Mouse (Mus musculus) kidney, adult 11 months (tissue): ENCODE measurements at regions not wholly inside any gene's neighbourhood (a gene's known extent, or its start where the extent isn't known, plus 50 kb on each side); places are given as distances from the start of the nearest gene placed in this dataset.

Experiments
- DNase-seq: peaks from one replicate; pipeline ENCODE4 v3.0.0; 2022

DNA sequence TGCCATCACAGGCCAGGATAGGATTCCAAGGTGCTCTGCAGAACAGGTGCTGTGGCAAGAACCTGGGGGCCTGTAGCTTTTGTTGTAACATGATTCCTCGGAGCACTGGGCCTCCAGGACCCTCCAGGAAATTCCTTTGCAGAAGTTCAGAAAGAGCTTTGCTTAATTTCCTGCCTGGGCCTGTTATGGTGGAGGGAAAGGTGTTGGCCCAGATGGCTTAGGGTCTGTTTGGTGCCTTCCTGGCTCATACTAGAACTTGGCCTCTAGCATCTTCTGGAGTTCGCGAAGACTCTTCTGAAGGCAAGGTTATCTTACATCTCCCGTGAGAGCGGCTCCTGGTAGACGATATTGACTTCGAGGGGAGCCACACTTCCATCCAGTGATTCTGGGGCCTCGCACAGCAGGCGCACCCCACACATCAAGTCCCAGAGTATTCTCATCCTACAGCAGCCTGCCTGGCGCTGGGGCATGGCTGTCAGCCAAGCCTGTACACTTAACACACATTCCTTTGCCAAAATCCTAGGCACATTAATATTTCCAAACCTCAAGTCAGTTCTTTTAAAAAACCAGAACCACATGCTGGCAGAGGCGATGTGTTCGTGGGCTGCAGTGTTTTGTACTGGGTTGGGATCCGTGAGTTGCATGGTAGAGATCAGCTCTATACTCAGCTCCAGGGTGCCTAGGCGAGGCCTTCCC is 54.5 kb upstream of the Cxcl14 start:
- DNase-seq: no peak

DNA sequence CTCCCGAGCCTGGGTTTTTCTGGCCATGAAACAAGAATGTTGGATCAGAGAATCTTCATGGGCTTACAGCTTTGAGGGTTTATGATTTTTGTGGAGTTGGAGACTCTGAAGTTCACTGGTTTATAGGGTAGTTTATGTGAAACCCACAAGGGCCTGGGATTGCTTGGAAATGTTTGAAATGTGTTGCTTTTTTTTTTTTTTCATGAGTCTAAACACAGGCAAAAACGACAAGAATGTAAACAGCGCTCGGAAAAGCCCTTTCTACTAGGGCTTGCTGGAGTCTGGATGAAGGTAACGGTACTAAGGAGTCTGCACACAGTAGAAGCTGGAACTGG is 55.0 kb upstream of the Cxcl14 start:
- DNase-seq: no peak

GRCm38 (mm10) chr13:56352436-56352835 is 56.1 kb upstream of the Cxcl14 start:
- DNase-seq: no peak

DNA sequence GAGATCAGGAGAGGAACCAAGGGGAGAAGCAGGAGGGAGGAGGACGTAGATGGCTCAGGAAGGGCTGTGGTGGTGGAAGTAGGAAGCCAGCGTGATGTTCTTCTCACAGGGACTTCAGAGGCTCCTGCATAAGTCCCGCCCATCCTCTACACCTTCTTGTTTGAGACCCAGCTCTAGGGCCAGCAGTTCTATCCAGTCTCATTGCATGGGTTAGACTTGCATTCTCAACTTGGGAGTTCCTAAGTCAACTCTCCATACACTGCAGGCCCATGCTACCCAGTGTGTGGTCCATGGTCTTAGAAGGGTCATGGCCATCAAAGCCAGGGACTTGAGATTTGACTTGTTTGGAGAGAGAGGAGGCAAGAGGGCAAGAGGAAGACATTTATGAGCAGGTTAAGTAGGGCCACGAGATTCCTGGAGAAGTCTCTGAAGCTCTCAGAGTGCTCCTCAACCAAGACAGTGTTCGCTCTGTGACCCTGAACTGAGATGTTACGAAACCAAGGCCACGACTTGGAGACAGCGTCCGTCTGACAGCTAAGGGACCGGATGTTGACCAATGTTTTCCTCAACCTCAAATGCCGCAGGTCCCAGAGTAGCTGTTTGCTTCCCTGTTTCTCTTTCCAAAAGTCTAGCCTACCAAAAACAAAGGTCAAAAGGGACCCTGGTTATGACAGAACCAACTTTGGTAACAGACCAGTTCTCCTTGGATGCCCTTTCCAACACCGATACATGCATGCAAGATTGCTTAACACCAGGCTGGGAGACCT is 56.7 kb upstream of the Cxcl14 start:
- peak; percentile 67 for DNase-seq

DNA sequence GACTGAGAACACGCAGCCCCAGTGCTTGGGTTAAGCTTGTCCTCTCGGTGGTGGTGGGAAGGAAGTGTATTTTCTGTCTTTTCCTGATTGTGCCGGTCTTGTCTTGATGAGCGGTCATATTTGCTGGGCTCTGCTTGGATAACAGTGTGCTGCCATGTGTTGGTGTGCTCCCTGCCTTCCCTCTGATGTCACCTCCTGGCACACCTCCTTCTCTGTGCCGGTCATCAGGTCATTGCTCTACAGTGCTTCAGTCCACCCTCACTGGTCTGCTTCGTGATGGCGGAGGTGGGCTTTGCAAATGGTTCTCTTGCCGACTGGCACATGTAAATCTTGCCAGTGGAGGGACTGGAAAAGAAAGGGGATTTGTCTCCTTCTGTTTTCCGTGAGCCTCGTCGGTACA is 57.6 kb upstream of the Cxcl14 start:
- no peak for DNase-seq

DNA sequence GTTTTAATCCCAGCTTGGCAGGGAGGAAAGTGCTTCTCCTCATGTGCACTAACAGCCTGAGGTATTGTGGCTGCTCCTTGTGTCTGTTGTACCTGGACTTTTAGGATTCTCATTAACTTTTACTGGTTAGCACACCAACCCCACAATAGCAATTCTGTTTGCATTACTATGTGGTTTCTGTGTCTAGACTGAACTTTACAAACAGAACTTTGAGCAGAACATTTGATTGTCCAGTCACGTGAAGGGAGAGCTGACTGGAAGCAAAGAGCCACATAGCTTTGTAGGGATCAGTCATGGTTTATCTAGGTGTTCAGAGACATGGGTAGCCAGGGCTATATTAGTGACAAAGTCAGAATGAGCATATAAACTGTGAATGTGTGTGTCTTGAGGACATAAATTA is 58.3 kb upstream of the Cxcl14 start:
- no peak for DNase-seq

GRCm38 (mm10) chr13:56356999-56357398 is 60.6 kb upstream of the Cxcl14 start:
- no peak for DNase-seq

DNA sequence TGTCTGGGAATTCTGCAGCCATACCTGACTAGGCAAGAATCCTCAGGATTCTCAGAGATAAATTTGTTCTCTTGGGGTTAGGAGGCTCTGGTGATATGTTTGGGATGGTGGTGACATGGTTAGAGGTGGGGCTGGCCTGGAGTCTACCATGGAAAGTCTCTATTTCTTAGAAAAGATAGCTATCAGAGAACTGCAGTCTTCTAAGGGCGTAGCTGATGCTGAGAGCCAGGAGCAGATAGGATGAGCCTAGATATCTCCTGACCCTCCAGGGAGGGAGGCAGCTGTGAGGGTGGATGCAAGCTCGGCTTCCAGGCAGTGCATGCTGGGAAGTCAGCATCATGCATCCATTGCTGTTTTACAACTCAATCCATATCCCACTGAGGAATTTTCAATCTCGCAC is 61.6 kb upstream of the Cxcl14 start:
- no peak for DNase-seq

DNA sequence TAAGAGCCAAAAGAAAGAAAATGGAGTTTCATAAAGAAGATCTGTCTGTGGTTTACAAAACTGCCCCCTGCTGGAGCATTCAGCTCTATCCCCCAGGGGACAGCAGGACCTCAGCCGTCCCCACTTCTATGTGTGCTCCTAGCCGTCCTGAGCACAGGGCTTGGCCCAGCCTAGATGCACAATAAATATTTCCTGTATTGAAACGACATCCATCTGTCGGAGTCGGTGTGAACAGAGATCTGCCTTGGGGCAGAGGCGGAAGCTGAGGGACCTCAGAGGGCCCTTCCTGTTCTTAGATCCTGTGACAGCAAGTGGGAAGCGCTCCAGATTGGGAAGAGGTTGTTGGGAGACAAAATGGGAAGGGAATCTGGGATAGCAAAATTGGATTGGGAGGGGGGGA is 62.5 kb upstream of the Cxcl14 start:
- DNase-seq: peak; percentile 5

- DNase-seq: no peak
These were observed 63.2 kb upstream of the Cxcl14 start for GRCm38 (mm10) chr13:56359554-56359953.

- no peak for DNase-seq
These were observed 64.5 kb upstream of the Cxcl14 start for GRCm38 (mm10) chr13:56360803-56361202.

- no peak for DNase-seq
These were observed 64.2 kb upstream of the Gm3045 start for GRCm38 (mm10) chr13:56362238-56362637.

GRCm38 (mm10) chr13:56362646-56363045 is 63.7 kb upstream of the Gm3045 start:
- no peak for DNase-seq

- no peak for DNase-seq
These were observed 56.8 kb upstream of the Gm3045 start for GRCm38 (mm10) chr13:56369600-56369999.

DNA sequence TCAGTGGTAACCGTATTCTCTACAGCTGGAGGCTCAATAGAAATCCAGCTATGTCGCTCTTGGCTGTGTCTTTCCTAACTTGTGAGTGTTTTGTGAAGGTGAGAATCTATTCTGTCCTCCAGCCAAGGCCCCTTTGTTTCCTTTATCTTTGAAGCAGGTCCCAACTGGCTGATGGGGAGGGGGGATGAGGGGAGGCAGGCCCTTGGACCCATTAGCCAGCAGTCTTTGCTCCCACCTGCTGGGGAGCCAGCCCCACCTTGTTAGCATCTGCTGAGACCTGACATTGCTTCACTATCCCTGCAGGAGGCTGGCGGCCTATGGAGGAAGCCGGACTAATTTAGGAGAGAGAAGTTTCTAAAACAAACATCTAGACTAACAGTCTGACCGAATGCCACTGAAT is 55.0 kb upstream of the Gm3045 start:
- DNase-seq: no peak

GRCm38 (mm10) chr13:56372003-56372725 is 54.2 kb upstream of the Gm3045 start:
- DNase-seq: peak; percentile 27

GRCm38 (mm10) chr13:56372727-56373126 is 53.7 kb upstream of the Gm3045 start:
- DNase-seq: no peak
